Mouse (Mus musculus) liver, postnatal 0 days (tissue): Measurements from ENCODE around the gene Colq. TPM values are rescaled to one million over a fixed set of nuclear protein-coding genes. Genes with fewer than 3 reads are reported as not detected.

Experiments used
- ATAC-seq: fragments of 200-750 bp; cut with Nextera tagmentation; 2 replicates; pipeline ENCODE4 v1.8.0; 2017; ENCODE audit warnings: mild to moderate bottlenecking, moderate library complexity
- DNase-seq: peaks from one replicate; pipeline ENCODE4 v3.0.0-alpha.2; 2016
- H3K27ac ChIP-seq: fragments of 300-500 bp; sonication (generic); 2 replicates; pipeline ENCODE4 v1.5.1; 2014; ENCODE audit warnings: antibody characterized with exemption, moderate library complexity, mild to moderate bottlenecking, low read depth
- H3K27me3 ChIP-seq: fragments of 300-500 bp; sonication (generic); 2 replicates; pipeline ENCODE4 v1.6.1; 2014; ENCODE audit warnings: low read length, control low read depth, mixed read lengths; ENCODE audit not compliant: insufficient read depth
- H3K36me3 ChIP-seq: fragments of 300-500 bp; sonication (generic); replicated peaks from 2 replicates; pipeline ENCODE4 v1.6.1; 2014; ENCODE audit warnings: mild to moderate bottlenecking, control low read depth, low read length, moderate library complexity, mixed read lengths; ENCODE audit not compliant: insufficient read depth
- H3K4me1 ChIP-seq: fragments of 300-500 bp; sonication (generic); 2 replicates; pipeline ENCODE4 v1.6.1; 2014; ENCODE audit warnings: antibody characterized with exemption, mild to moderate bottlenecking, control low read depth; ENCODE audit not compliant: insufficient read depth
- H3K4me2 ChIP-seq: fragments of 300-500 bp; sonication (generic); 2 replicates; pipeline ENCODE4 v1.6.1; 2014; ENCODE audit warnings: low read depth, mild to moderate bottlenecking, low read length, moderate library complexity, mixed read lengths
- H3K4me3 ChIP-seq: fragments of 300-500 bp; sonication (generic); 2 replicates; pipeline ENCODE4 v1.5.1; 2014; ENCODE audit warnings: low read depth, low read length
- H3K9ac ChIP-seq: fragments of 300-500 bp; sonication (generic); replicated peaks from 2 replicates; pipeline ENCODE4 v1.6.1; 2014; ENCODE audit warnings: mild to moderate bottlenecking, moderate library complexity
- H3K9me3 ChIP-seq: fragments of 300-500 bp; sonication (generic); 2 replicates; pipeline ENCODE4 v1.6.1; 2016; ENCODE audit warnings: mild to moderate bottlenecking, control low read depth, low read length, mixed read lengths
- CTCF ChIP-seq: sonication (generic); IDR thresholded peaks from 2 replicates; pipeline ENCODE4 v1.5.1; 2016; ENCODE audit warnings: antibody characterized with exemption, low read depth
- EP300 ChIP-seq: IDR thresholded peaks from 2 replicates; pipeline ENCODE4 v1.6.1; 2016; ENCODE audit warnings: antibody characterized with exemption, low read depth, mild to moderate bottlenecking
- WGBS: fragments of 180-500 bp; shearing (Covaris S2); extraction: QIAGEN DNeasy Blood & Tissue Kit; methylation state at CpG from one replicate; pipeline ENCODE4 v1.1.7; 2014; ENCODE audit not compliant: insufficient replicate concordance; 5-methylcytosine and 5-hydroxymethylcytosine counted together
- polyA plus RNA-seq: library from polyadenylated mRNA; unstranded; fragments of >200 nt; fragmentation: Nextera tagmentation; extraction: Ambion mirVana; gene quantifications from 2 replicates; pipeline ENCODE4 v1.2.1, GENCODE M21; 2015

Colq gene
- polyA plus RNA-seq, 1 experiment from 2014 or later = 0.29 TPM

- Histone ChIP-seq H3K27me3 (no peaks in the 10 kb centered on the region), H3K4me3 (no peak overlapping the region), H3K9me3 (no peaks in the 10 kb centered on the region), H3K4me2 (no peak overlapping the region), H3K27ac (no peak overlapping the region), H3K9ac (no peak overlapping the region), H3K36me3 (no peaks in the 10 kb centered on the region), H3K4me1 (no peaks in the 10 kb centered on the region)
- WGBS = 66% methylated on average over 8 of the region's 9 CpGs
- DNase-seq = no peak
- no peak for TF ChIP-seq CTCF
- no peak for TF ChIP-seq EP300
- ATAC-seq = no peak
These were observed 8.1 kb downstream of the Colq start for GRCm38 (mm10) chr14:31583082-31583481.

- no peak overlapping the region for H3K4me3 ChIP-seq
- H3K4me2 ChIP-seq = no peak overlapping the region
- no peak for DNase-seq
These were observed 13.0 kb downstream of the Colq start for GRCm38 (mm10) chr14:31577966-31578735.

GRCm38 (mm10) chr14:31576846-31577697 lies 14.1 kb downstream of the Colq start:
- Histone ChIP-seq H3K4me1 (no peaks in the 10 kb centered on the region), H3K27ac (no peak overlapping the region), H3K9me3 (no peaks in the 10 kb centered on the region), H3K4me2 (no peak overlapping the region), H3K9ac (no peak overlapping the region), H3K4me3 (no peak overlapping the region), H3K27me3 (no peaks in the 10 kb centered on the region), H3K36me3 (no peaks in the 10 kb centered on the region)
- TF ChIP-seq CTCF (no peak), EP300 (no peak)
- no peak for ATAC-seq
- WGBS = 35% methylated on average over 10 of the region's 10 CpGs
- no peak for DNase-seq

More at GRCm38 (mm10) chr14:31577966-31578735, 13.0 kb downstream of the Colq start:
- H3K9ac ChIP-seq = no peak overlapping the region
- H3K27me3 ChIP-seq = no peaks in the 10 kb centered on the region
- H3K4me1 ChIP-seq = no peaks in the 10 kb centered on the region
- no peaks in the 10 kb centered on the region for H3K9me3 ChIP-seq
- no peaks in the 10 kb centered on the region for H3K36me3 ChIP-seq
- no peak overlapping the region for H3K27ac ChIP-seq
- WGBS = 64% methylated on average over 9 of the region's 9 CpGs
- TF ChIP-seq EP300 (no peak), CTCF (no peak)
- ATAC-seq = no peak

- WGBS = 80% methylated on average over 9 of the region's 9 CpGs
- no peak overlapping the region for H3K9ac ChIP-seq
- DNase-seq = no peak
These were observed 15.3 kb downstream of the Colq start for GRCm38 (mm10) chr14:31575866-31576265.

GRCm38 (mm10) chr14:31574903-31575665 lies 16.1 kb downstream of the Colq start:
- Histone ChIP-seq H3K4me2 (no peak overlapping the region), H3K9me3 (no peaks in the 10 kb centered on the region), H3K27ac (no peak overlapping the region), H3K36me3 (no peaks in the 10 kb centered on the region), H3K27me3 (no peaks in the 10 kb centered on the region), H3K4me3 (no peak overlapping the region), H3K4me1 (peaks cover 8% of the 10 kb centered on the region), H3K9ac (no peak overlapping the region)
- DNase-seq = no peak
- WGBS = 77% methylated on average over 18 of the region's 18 CpGs
- TF ChIP-seq CTCF (no peak), EP300 (no peak)
- no peak for ATAC-seq

More at GRCm38 (mm10) chr14:31575866-31576265, 15.3 kb downstream of the Colq start:
- no peaks in the 10 kb centered on the region for H3K36me3 ChIP-seq
- H3K9me3 ChIP-seq = no peaks in the 10 kb centered on the region
- H3K4me3 ChIP-seq = no peak overlapping the region
- no peak overlapping the region for H3K27ac ChIP-seq
- no peak for TF ChIP-seq CTCF
- TF ChIP-seq EP300 = no peak
- H3K4me2 ChIP-seq = no peak overlapping the region
- ATAC-seq = no peak
- H3K27me3 ChIP-seq = no peaks in the 10 kb centered on the region
- H3K4me1 ChIP-seq = peaks cover under 1% of the 10 kb centered on the region; the same call in 1 of the 2 replicates
